Mouse (Mus musculus): ENCODE measurements at regions not wholly inside any gene's neighbourhood (a gene's known extent, or its start where the extent isn't known, plus 50 kb on each side); places are given as distances from the start of the nearest gene placed in this dataset.

GRCm38 (mm10) chr14:92016991-92017390 is 1873.5 kb downstream of the Pcdh9 start:
- ATAC-seq (ENCODE audit: low FRiP score, low TSS enrichment), result no peak
- no peak overlapping the region for H3K9ac ChIP-seq (ENCODE audit: low read depth, low read length)
- H3K27me3 ChIP-seq (ENCODE audit: control insufficient read depth, insufficient read depth, low read length), result no peaks in the 10 kb centered on the region
- H3K36me3 ChIP-seq (ENCODE audit: control insufficient read depth, insufficient read depth, low read length), result no peaks in the 10 kb centered on the region
- H3K4me2 ChIP-seq (replicated peaks; ENCODE audit: low read depth, low read length), result no peak overlapping the region
- H3K27ac ChIP-seq (ENCODE audit: low read depth, low read length), result no peak overlapping the region
- no peak overlapping the region for H3K4me3 ChIP-seq (ENCODE audit: low read length)
- H3K4me1 ChIP-seq (ENCODE audit: control insufficient read depth, insufficient read depth, low read length), result no peaks in the 10 kb centered on the region
- H3K9me3 ChIP-seq (ENCODE audit: control insufficient read depth, low read length), result no peaks in the 10 kb centered on the region

- peak; percentile 72; the same call in 1 of the 2 replicates for ATAC-seq (ENCODE audit: low FRiP score, low TSS enrichment)
- H3K27me3 ChIP-seq (ENCODE audit: control insufficient read depth, insufficient read depth, low read length), result no peaks in the 10 kb centered on the region
Measured at GRCm38 (mm10) chr14:91991290-91991689, 1899.2 kb downstream of the Pcdh9 start.

More at GRCm38 (mm10) chr14:91991290-91991689, 1899.2 kb downstream of the Pcdh9 start:
- 48% methylated on average over 2 of the region's 2 CpGs for WGBS
- H3K9ac ChIP-seq (ENCODE audit: low read depth, low read length), result no peak overlapping the region
- no peak overlapping the region for H3K4me2 ChIP-seq (replicated peaks; ENCODE audit: low read depth, low read length)
- H3K4me3 ChIP-seq (ENCODE audit: low read length), result no peak overlapping the region
- H3K9me3 ChIP-seq (ENCODE audit: control insufficient read depth, low read length), result no peaks in the 10 kb centered on the region
- no peaks in the 10 kb centered on the region for H3K36me3 ChIP-seq (ENCODE audit: control insufficient read depth, insufficient read depth, low read length)
- no peaks in the 10 kb centered on the region for H3K4me1 ChIP-seq (ENCODE audit: control insufficient read depth, insufficient read depth, low read length)
- H3K27ac ChIP-seq (ENCODE audit: low read depth, low read length), result no peak overlapping the region

Measured in kidney, embryonic 14.5 days (tissue).